Mouse (Mus musculus) cerebellum, postnatal 4 days (tissue): ENCODE data around the gene Amotl1.
"Not testable (repeated sequence)": the region's sequence is repeated elsewhere in the genome, so short reads cannot be mapped to it uniquely, and the experiment has no call there.

Source experiments
- DNase-seq, 2 experiments: peaks; one replicate each; pipeline ENCODE4 v3.0.0; 2022; ENCODE audit warnings: low spot score in 2 of 2, mixed read lengths in 1 of 2

The Amotl1 gene

GRCm38 (mm10) chr9:14644956-14645355, at the start of gene Amotl1:
Gene Amotl1 (minus strand): TSS chr9:14645056.
- DNase-seq, result no peak

- no peak for DNase-seq
These were observed 44.7 kb upstream of the Amotl1 start for GRCm38 (mm10) chr9:14689376-14690108.

GRCm38 (mm10) chr9:14684363-14684762, 39.5 kb upstream of the Amotl1 start:
- no peak for DNase-seq

GRCm38 (mm10) chr9:14682741-14683140, 37.9 kb upstream of the Amotl1 start:
- no peak for DNase-seq

- DNase-seq, result no peak
These were observed 35.7 kb upstream of the Amotl1 start for GRCm38 (mm10) chr9:14680584-14680983.

GRCm38 (mm10) chr9:14675707-14676691, 31.1 kb upstream of the Amotl1 start:
- no peak for DNase-seq

- DNase-seq, result no peak
These were observed 29.6 kb upstream of the Amotl1 start for GRCm38 (mm10) chr9:14674506-14674905.

- DNase-seq, result no peak
These were observed 28.3 kb upstream of the Amotl1 start for GRCm38 (mm10) chr9:14673109-14673508.

GRCm38 (mm10) chr9:14671965-14672364, 27.1 kb upstream of the Amotl1 start:
- not testable (repeated sequence) for DNase-seq

GRCm38 (mm10) chr9:14668382-14668781, 23.5 kb upstream of the Amotl1 start:
- DNase-seq, result no peak

GRCm38 (mm10) chr9:14666071-14666470, 21.2 kb upstream of the Amotl1 start:
- no peak for DNase-seq

- no peak for DNase-seq
These were observed 18.7 kb upstream of the Amotl1 start for GRCm38 (mm10) chr9:14663591-14663990.

GRCm38 (mm10) chr9:14662876-14663275, 18.0 kb upstream of the Amotl1 start:
- DNase-seq, result no peak

GRCm38 (mm10) chr9:14662138-14662537, 17.3 kb upstream of the Amotl1 start:
- DNase-seq, result no peak

- no peak for DNase-seq
These were observed 13.1 kb upstream of the Amotl1 start for GRCm38 (mm10) chr9:14657926-14658325.

- no peak for DNase-seq
These were observed 9.2 kb upstream of the Amotl1 start for GRCm38 (mm10) chr9:14654010-14654409.

- DNase-seq, result no peak
These were observed 7.9 kb upstream of the Amotl1 start for GRCm38 (mm10) chr9:14652761-14653160.

GRCm38 (mm10) chr9:14647849-14648248, 3.0 kb upstream of the Amotl1 start:
- no peak for DNase-seq

- DNase-seq, result no peak
These were observed 1.8 kb upstream of the Amotl1 start for GRCm38 (mm10) chr9:14646641-14647040.

- DNase-seq, result no peak
These were observed 1.2 kb upstream of the Amotl1 start for GRCm38 (mm10) chr9:14646061-14646460.

- no peak for DNase-seq
These were observed 1.5 kb downstream of the Amotl1 start for GRCm38 (mm10) chr9:14643328-14643727.

GRCm38 (mm10) chr9:14642251-14643021, 2.4 kb downstream of the Amotl1 start:
- no peak for DNase-seq
